Mouse (Mus musculus) neural tube, embryonic 14.5 days (tissue): ENCODE results near the gene St8sia1. TPM values are rescaled to one million over a fixed set of nuclear protein-coding genes. Genes with fewer than 3 reads are reported as not detected.

ENCODE experiments used
- ATAC-seq: fragments of 200-750 bp; cut with Nextera tagmentation; 2 replicates; pipeline ENCODE4 v1.8.0; 2017; ENCODE audit warnings: low read depth, mild to moderate bottlenecking, moderate TSS enrichment, moderate library complexity
- H3K27ac ChIP-seq: fragments of 300-500 bp; sonication (generic); 2 replicates; pipeline ENCODE4 v1.5.1; 2014; ENCODE audit warnings: low read depth, mild to moderate bottlenecking, control low read depth, low read length, moderate library complexity, mixed read lengths
- H3K27me3 ChIP-seq: fragments of 300-500 bp; sonication (generic); 2 replicates; pipeline ENCODE4 v1.6.1; 2014; ENCODE audit warnings: low read length; ENCODE audit not compliant: control insufficient read depth, insufficient read depth
- H3K36me3 ChIP-seq: fragments of 300-500 bp; sonication (generic); 2 replicates; pipeline ENCODE4 v1.6.1; 2014; ENCODE audit warnings: low read length, mixed read lengths; ENCODE audit not compliant: control insufficient read depth, insufficient read depth
- H3K4me1 ChIP-seq: fragments of 300-500 bp; sonication (generic); 2 replicates; pipeline ENCODE4 v1.6.1; 2014; ENCODE audit warnings: low read length; ENCODE audit not compliant: control insufficient read depth, insufficient read depth
- H3K4me2 ChIP-seq: fragments of 300-500 bp; sonication (generic); 2 replicates; pipeline ENCODE4 v1.6.1; 2014; ENCODE audit warnings: mild to moderate bottlenecking, low read depth, low read length, control low read depth
- H3K4me3 ChIP-seq: fragments of 300-500 bp; sonication (generic); 2 replicates; pipeline ENCODE4 v1.5.1; 2014; ENCODE audit warnings: low read depth, low read length, control low read depth, mixed read lengths
- H3K9ac ChIP-seq: fragments of 300-500 bp; sonication (generic); replicated peaks from 2 replicates; pipeline ENCODE4 v1.6.1; 2014; ENCODE audit warnings: low read depth, mild to moderate bottlenecking, control low read depth, low read length, mixed read lengths
- H3K9me3 ChIP-seq: fragments of 300-500 bp; sonication (generic); 2 replicates; pipeline ENCODE4 v1.6.1; 2016; ENCODE audit warnings: low read length; ENCODE audit not compliant: control insufficient read depth
- whole genome bisulfite sequencing: fragments of 180-500 bp; shearing (Covaris S2); extraction: QIAGEN DNeasy Blood & Tissue Kit; methylation state at CpG from one replicate; pipeline ENCODE4 v1.1.7; 2014; 5-methylcytosine and 5-hydroxymethylcytosine counted together
- polyA plus RNA-seq: library from polyadenylated mRNA; unstranded; fragments of >200 nt; fragmentation: Nextera tagmentation; extraction: Ambion mirVana; gene quantifications from 2 replicates; pipeline ENCODE4 v1.2.1, GENCODE M21; 2014

Gene St8sia1
- polyA plus RNA-seq, 1 experiment from 2014 or later, result 8.2 TPM

DNA sequence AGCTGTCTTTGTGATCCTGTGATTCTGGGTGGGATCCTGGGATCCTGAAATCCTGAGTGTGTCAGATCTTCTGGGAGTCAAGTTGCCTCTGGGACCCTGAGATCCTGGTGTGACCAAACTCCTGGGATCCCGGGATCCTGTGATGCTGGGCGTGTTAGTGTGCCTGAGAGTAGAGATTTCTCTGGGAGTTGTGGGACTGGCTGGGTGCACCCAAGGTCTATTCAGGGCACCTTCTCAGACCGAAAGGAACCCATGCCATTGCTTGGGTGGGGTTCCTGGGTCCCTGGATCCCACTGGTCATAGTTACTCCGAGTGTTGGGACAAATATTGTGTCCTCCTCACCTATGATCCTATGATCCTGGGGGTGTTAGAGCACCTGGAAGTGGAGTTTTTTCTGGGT, 120.2 kb downstream of the St8sia1 start:
- no peaks in the 10 kb centered on the region for H3K4me1 ChIP-seq
- H3K9me3 ChIP-seq, result no peaks in the 10 kb centered on the region
- no peak for ATAC-seq
- no peak overlapping the region for H3K27ac ChIP-seq
- H3K36me3 ChIP-seq, result no peaks in the 10 kb centered on the region
- no peak overlapping the region for H3K4me3 ChIP-seq
- no peak overlapping the region for H3K4me2 ChIP-seq
- no peaks in the 10 kb centered on the region for H3K27me3 ChIP-seq
- no peak overlapping the region for H3K9ac ChIP-seq
- WGBS, result 95% methylated on average over 4 of the region's 4 CpGs

DNA sequence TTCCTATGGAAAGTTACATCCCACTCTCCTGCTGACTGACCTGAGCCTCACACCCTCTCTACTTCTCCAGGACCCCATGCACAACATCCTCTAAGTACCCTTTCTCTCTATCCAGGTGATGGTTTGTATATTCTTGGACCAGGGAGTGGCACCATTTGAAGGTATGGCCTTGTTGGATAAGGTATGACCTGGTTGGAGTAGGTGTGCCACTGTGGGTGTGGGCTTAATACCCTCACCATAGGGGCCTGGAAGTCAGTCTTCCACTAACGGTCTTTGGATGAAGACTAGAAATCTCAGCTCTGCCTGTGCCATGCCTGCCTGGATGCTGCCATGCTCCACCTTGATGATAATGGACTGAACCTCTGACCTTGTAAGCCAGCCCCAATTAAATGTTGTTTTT, 125.8 kb downstream of the St8sia1 start:
- Histone ChIP-seq H3K36me3 (no peaks in the 10 kb centered on the region), H3K27me3 (no peaks in the 10 kb centered on the region), H3K4me1 (no peaks in the 10 kb centered on the region), H3K27ac (no peak overlapping the region), H3K9ac (no peak overlapping the region), H3K4me2 (no peak overlapping the region), H3K4me3 (no peak overlapping the region), H3K9me3 (no peaks in the 10 kb centered on the region)
- WGBS, result 100% methylated on average over 1 of the region's 1 CpGs
- ATAC-seq, result no peak

DNA sequence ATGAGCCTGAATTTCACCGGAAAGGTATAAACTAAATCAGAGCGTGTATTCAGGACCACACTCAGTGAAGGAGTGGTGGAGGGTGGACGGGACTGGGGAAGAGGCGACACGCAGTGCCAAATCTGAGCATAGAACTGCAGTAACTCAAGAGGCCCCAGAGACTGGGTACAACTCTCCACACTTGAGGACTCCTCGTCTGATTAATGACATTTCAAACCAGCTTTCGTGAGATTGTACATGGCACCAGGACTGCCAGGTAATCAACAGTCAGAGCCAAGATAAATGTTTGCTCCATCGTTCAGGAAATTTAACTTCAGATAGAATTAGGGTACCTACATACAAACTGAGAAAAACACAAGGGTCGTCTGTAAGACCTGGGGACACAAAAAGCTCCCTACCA, 126.9 kb downstream of the St8sia1 start:
- Histone ChIP-seq H3K4me1 (no peaks in the 10 kb centered on the region), H3K9me3 (no peaks in the 10 kb centered on the region), H3K36me3 (no peaks in the 10 kb centered on the region), H3K4me2 (no peak overlapping the region), H3K27ac (no peak overlapping the region), H3K9ac (no peak overlapping the region), H3K27me3 (no peaks in the 10 kb centered on the region), H3K4me3 (no peak overlapping the region)
- no peak for ATAC-seq
- 75% methylated on average over 9 of the region's 9 CpGs for whole genome bisulfite sequencing

DNA sequence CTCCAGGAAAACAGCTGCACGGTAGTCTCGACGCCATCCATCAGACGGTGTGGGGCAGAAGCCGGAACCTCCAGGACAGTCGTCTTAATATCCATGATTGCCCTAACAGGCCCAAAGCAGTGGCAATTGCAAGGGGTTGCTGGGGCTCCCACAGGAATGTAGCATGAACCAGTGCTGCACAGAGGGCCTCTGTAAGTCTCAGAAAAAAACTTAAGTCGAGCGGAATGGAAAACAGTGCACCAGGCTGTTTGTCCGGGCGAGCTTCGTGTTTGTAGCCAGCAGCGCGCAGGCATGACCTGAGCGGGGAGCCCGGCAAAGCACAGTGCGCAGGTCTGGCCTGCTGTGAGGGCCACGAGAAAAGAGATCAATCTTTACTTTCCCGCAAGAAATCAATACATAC, 128.5 kb downstream of the St8sia1 start:
- peak; percentile 87 for ATAC-seq
- Histone ChIP-seq H3K36me3 (no peaks in the 10 kb centered on the region), H3K9ac (no peak overlapping the region), H3K4me1 (no peaks in the 10 kb centered on the region), H3K9me3 (no peaks in the 10 kb centered on the region), H3K27ac (no peak overlapping the region), H3K27me3 (no peaks in the 10 kb centered on the region), H3K4me3 (no peak overlapping the region), H3K4me2 (no peak overlapping the region; the same call in 1 of the 2 replicates)
- 18% methylated on average over 18 of the region's 18 CpGs for WGBS

DNA sequence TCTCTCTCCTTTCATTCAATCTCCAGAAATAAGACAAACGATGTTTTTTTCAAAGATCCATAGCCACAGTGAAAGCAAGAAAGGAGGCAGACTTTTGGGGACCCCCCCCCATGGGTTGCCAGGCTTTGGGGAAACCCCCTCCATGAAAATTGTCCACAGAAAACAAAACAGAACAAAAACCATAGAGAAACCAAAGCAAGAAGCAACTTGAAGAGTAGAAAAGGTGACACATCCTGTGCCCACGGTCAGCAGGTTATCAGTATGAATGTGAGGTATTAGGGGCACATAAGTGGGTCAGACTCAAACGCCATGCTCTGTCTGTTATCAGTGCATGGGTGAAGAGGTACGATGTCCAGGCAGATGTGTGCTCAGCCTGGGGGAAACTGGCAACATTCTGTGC, 129.3 kb downstream of the St8sia1 start:
- H3K9ac ChIP-seq, result no peak overlapping the region
- H3K27me3 ChIP-seq, result no peaks in the 10 kb centered on the region
- H3K4me2 ChIP-seq, result no peak overlapping the region
- H3K4me1 ChIP-seq, result no peaks in the 10 kb centered on the region
- H3K36me3 ChIP-seq, result no peaks in the 10 kb centered on the region
- 87% methylated on average over 4 of the region's 4 CpGs for WGBS
- H3K9me3 ChIP-seq, result no peaks in the 10 kb centered on the region
- H3K4me3 ChIP-seq, result no peak overlapping the region
- no peak overlapping the region for H3K27ac ChIP-seq
- ATAC-seq, result no peak

DNA sequence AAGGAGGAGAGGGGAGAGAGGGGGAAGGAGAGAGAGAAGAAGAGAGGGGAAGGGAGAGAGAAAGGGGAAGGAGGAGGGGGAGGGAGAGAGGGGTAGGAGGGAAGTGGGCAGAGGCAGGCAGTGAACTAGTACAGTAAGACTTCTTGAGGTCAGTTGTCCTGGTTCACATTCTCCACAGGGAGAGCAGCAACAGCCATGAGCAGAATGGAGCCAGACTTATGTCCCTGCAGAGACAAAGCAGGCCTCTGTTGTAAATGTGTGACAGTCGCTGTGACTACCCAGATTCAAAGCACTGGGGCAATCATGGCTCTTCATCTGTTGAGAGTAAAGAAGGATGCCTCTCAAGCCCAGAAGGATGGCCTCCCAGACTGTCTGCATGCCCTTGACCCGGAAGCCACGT, 132.5 kb downstream of the St8sia1 start:
- Histone ChIP-seq H3K4me1 (no peaks in the 10 kb centered on the region), H3K9ac (no peak overlapping the region), H3K36me3 (0 out of 2 replicates have a peak, but pooled peaks cover 3% of the 10 kb centered on the region), H3K4me3 (no peak overlapping the region), H3K4me2 (no peak overlapping the region), H3K27ac (no peak overlapping the region), H3K9me3 (no peaks in the 10 kb centered on the region), H3K27me3 (no peaks in the 10 kb centered on the region)
- ATAC-seq, result no peak
- WGBS, result 77% methylated on average over 3 of the region's 3 CpGs

DNA sequence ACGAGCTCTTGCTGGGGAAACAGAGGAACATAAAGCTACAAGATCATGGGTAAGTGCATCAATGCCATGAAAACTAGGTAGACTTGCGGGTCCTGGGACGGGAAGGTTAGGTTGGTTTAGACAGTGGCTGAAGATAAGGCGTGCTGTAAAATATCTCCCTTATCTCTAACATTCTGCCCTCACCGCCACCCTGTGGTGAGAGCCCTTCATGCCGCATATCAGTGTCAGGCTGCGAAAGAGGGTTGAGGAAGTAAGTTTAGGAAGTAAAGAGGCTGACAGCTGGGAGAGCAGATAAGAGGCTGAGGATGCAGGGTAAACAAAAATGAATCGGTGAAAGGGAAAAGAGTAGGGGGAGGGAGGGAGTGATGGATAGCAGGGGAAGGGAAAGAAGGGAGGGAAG, 133.0 kb downstream of the St8sia1 start:
- Histone ChIP-seq H3K27ac (no peak overlapping the region), H3K27me3 (no peaks in the 10 kb centered on the region), H3K4me1 (no peaks in the 10 kb centered on the region), H3K9me3 (no peaks in the 10 kb centered on the region), H3K4me3 (no peak overlapping the region), H3K4me2 (no peak overlapping the region), H3K9ac (no peak overlapping the region), H3K36me3 (0 out of 2 replicates have a peak, but pooled peaks cover 3% of the 10 kb centered on the region)
- 62% methylated on average over 8 of the region's 8 CpGs for WGBS
- no peak for ATAC-seq

DNA sequence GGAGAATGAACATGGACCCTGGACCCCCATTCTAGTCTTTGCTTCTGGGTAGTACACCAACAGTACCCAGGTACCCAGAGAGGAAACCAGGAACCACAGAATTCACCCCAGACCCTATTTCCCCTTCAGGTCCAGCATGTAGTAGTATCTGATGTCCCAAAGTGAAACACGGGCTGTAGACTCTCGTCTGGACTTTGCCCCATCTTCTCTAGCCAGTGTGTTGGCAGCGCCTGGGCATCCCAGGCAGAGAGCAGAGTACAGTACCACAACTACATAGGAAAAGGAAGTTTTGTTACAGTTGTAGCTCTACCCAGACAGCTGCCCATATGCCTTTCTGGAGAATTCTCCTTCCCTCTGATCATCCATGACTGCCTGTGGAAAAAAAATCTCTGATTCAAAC, 134.0 kb downstream of the St8sia1 start:
- WGBS, result 95% methylated on average over 3 of the region's 3 CpGs
- Histone ChIP-seq H3K9ac (no peak overlapping the region), H3K4me2 (no peak overlapping the region), H3K4me3 (no peak overlapping the region), H3K27ac (no peak overlapping the region), H3K4me1 (no peaks in the 10 kb centered on the region), H3K27me3 (no peaks in the 10 kb centered on the region), H3K36me3 (0 out of 2 replicates have a peak, but pooled peaks cover 3% of the 10 kb centered on the region), H3K9me3 (no peaks in the 10 kb centered on the region)
- no peak for ATAC-seq

DNA sequence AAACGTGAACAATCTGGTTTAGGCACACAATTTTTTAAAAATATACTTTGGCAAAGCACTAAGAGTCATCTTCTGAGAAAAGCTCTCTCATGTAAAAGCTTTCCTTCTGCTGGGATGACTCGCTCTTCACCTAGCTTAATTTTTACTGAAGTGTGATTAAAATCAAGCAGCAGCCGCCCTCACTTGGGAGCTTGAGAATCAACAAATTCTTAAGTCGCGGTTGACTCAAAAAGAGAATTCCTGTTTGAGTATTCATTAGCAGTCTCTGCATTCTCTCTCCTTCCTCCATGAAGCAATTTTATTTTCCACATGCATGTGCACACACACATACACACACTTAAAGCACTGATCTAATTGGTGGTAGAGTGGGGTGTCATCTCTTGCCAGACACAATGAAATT, 138.8 kb downstream of the St8sia1 start:
- 86% methylated on average over 5 of the region's 5 CpGs for WGBS

More for the DNA sequence above, 138.8 kb downstream of the St8sia1 start:
- 0 out of 2 replicates have a peak, but pooled peaks cover 3% of the 10 kb centered on the region for H3K36me3 ChIP-seq
- H3K9ac ChIP-seq, result no peak overlapping the region
- no peak for ATAC-seq
- no peaks in the 10 kb centered on the region for H3K27me3 ChIP-seq
- no peaks in the 10 kb centered on the region for H3K9me3 ChIP-seq
- H3K4me2 ChIP-seq, result no peak overlapping the region
- no peak overlapping the region for H3K27ac ChIP-seq
- H3K4me1 ChIP-seq, result no peaks in the 10 kb centered on the region
- H3K4me3 ChIP-seq, result no peak overlapping the region
